Mouse (Mus musculus) c-Kit-negative CD71-positive TER-119-positive erythroid progenitor cells, embryonic 14.5 days (primary cell): ENCODE measurements around the gene Slco3a1.

Experiments used
- DNase-seq: peaks from one replicate; pipeline ENCODE4 v3.0.0-alpha.2; 2013; ENCODE audit warnings: low read depth, low spot score

Gene Slco3a1

GRCm38 (mm10) chr7:74486083-74486482, 68.5 kb downstream of the Slco3a1 start:
- DNase-seq: no peak

GRCm38 (mm10) chr7:74485669-74486068, 68.9 kb downstream of the Slco3a1 start:
- DNase-seq: no peak

- DNase-seq: no peak
Measured at GRCm38 (mm10) chr7:74484024-74484385, 70.6 kb downstream of the Slco3a1 start.

GRCm38 (mm10) chr7:74483294-74484023, 71.1 kb downstream of the Slco3a1 start:
- DNase-seq: no peak

- DNase-seq: no peak
Measured at GRCm38 (mm10) chr7:74471740-74472139, 82.8 kb downstream of the Slco3a1 start.

GRCm38 (mm10) chr7:74466886-74467285, 87.7 kb downstream of the Slco3a1 start:
- no peak for DNase-seq

GRCm38 (mm10) chr7:74464638-74465037, 89.9 kb downstream of the Slco3a1 start:
- DNase-seq: no peak

- no peak for DNase-seq
Measured at GRCm38 (mm10) chr7:74462451-74462850, 92.1 kb downstream of the Slco3a1 start.

GRCm38 (mm10) chr7:74461736-74462135, 92.8 kb downstream of the Slco3a1 start:
- no peak for DNase-seq

GRCm38 (mm10) chr7:74461146-74461545, 93.4 kb downstream of the Slco3a1 start:
- DNase-seq: no peak

GRCm38 (mm10) chr7:74459812-74460211, 94.8 kb downstream of the Slco3a1 start:
- DNase-seq: no peak

- DNase-seq: no peak
Measured at GRCm38 (mm10) chr7:74459277-74459676, 95.3 kb downstream of the Slco3a1 start.

GRCm38 (mm10) chr7:74458475-74459221, 95.9 kb downstream of the Slco3a1 start:
- DNase-seq: no peak

- DNase-seq: no peak
Measured at GRCm38 (mm10) chr7:74457347-74457975, 97.1 kb downstream of the Slco3a1 start.

- DNase-seq: no peak
Measured at GRCm38 (mm10) chr7:74456781-74457180, 97.8 kb downstream of the Slco3a1 start.

GRCm38 (mm10) chr7:74451047-74451446, 103.5 kb downstream of the Slco3a1 start:
- no peak for DNase-seq

- no peak for DNase-seq
Measured at GRCm38 (mm10) chr7:74449802-74450201, 104.8 kb downstream of the Slco3a1 start.

- DNase-seq: no peak
Measured at GRCm38 (mm10) chr7:74447781-74448180, 106.8 kb downstream of the Slco3a1 start.

- DNase-seq: no peak
Measured at GRCm38 (mm10) chr7:74445148-74445547, 109.4 kb downstream of the Slco3a1 start.

- no peak for DNase-seq
Measured at GRCm38 (mm10) chr7:74442380-74442779, 112.2 kb downstream of the Slco3a1 start.

GRCm38 (mm10) chr7:74437534-74437933, 117.0 kb downstream of the Slco3a1 start:
- no peak for DNase-seq

GRCm38 (mm10) chr7:74436642-74437041, 117.9 kb downstream of the Slco3a1 start:
- no peak for DNase-seq

GRCm38 (mm10) chr7:74432950-74433349, 121.6 kb downstream of the Slco3a1 start:
- no peak for DNase-seq
